Mouse (Mus musculus) lung, postnatal 4 days (tissue): Measurements from ENCODE around the gene Gm33815.
"Not testable (repeated sequence)": the region's sequence is repeated elsewhere in the genome, so short reads cannot be mapped to it uniquely, and the experiment has no call there.

Source experiments
- DNase-seq, 2 experiments: peaks; one replicate each; pipeline ENCODE4 v3.0.0; 2021

Gene Gm33815

GRCm38 (mm10) chrY:69320832-69321231 is at the start of gene Gm33815:
Gene Gm33815, plus strand, starts transcription at chrY:69321132.
- DNase-seq = not testable (repeated sequence)
